Mouse (Mus musculus): ENCODE results near the gene Ruvbl2. TPM values are rescaled to one million over a fixed set of nuclear protein-coding genes. Genes with fewer than 3 reads are reported as not detected.
"Not testable (repeated sequence)": the region's sequence is repeated elsewhere in the genome, so short reads cannot be mapped to it uniquely, and the experiment has no call there.

Ruvbl2 gene
- total and polyA plus RNA-seq, 2 experiments from 2014 or later, result 90.8 to 129 TPM

- WGBS, result 12% methylated on average over 28 of the region's 28 CpGs
These were observed 32.5 kb downstream of the Ruvbl2 start, which contains the start of gene Kcna7 for GRCm38 (mm10) chr7:45405091-45406075. Kcna7 (plus strand) TSS chr7:45405653.

GRCm38 (mm10) chr7:45403532-45404261 lies 34.2 kb downstream of the Ruvbl2 start:
- Histone ChIP-seq H3K27me3 (ENCODE audit: insufficient read depth, low read length) (peaks cover 37% of the 10 kb centered on the region), H3K9ac (replicated peaks; ENCODE audit: low read length, poor library complexity, severe bottlenecking) (no peak overlapping the region), H3K4me2 (ENCODE audit: low read depth, low read length, poor library complexity, severe bottlenecking) (no peak overlapping the region), H3K9me3 (ENCODE audit: low read length) (no peaks in the 10 kb centered on the region), H3K36me3 (ENCODE audit: insufficient read depth, low read length) (no peaks in the 10 kb centered on the region), H3K4me1 (ENCODE audit: insufficient read depth, low read length) (no peaks in the 10 kb centered on the region), H3K27ac (ENCODE audit: low read depth, low read length) (no peak overlapping the region), H3K4me3 (ENCODE audit: low read depth, low read length) (no peak overlapping the region)
- WGBS, result 45% methylated on average over 6 of the region's 6 CpGs
- TF ChIP-seq CTCF (IDR thresholded peaks at IDR 0.05), result peak; percentile 65
- DNase-seq (ENCODE audit: low spot score) (peak; percentile 64), ATAC-seq (ENCODE audit: low FRiP score) (no peak)

More at GRCm38 (mm10) chr7:45405091-45406075, 32.5 kb downstream of the Ruvbl2 start, which contains the start of gene Kcna7:
- Histone ChIP-seq H3K27ac (ENCODE audit: low read depth, low read length) (no peak within 1 kb of the TSS), H3K27me3 (ENCODE audit: insufficient read depth, low read length) (peaks cover 54% of the 10 kb centered on the region), H3K4me3 (ENCODE audit: low read depth, low read length) (peak within 1 kb of the TSS; percentile 36), H3K36me3 (ENCODE audit: insufficient read depth, low read length) (no peaks in the 10 kb centered on the region), H3K4me1 (ENCODE audit: insufficient read depth, low read length) (no peaks in the 10 kb centered on the region), H3K4me2 (ENCODE audit: low read depth, low read length, poor library complexity, severe bottlenecking) (peak within 1 kb of the TSS; percentile 46), H3K9me3 (ENCODE audit: low read length) (no peaks in the 10 kb centered on the region), H3K9ac (replicated peaks; ENCODE audit: low read length, poor library complexity, severe bottlenecking) (no peak within 1 kb of the TSS)
- TF ChIP-seq CTCF (IDR thresholded peaks at IDR 0.05), result peak; percentile 83
- DNase-seq (ENCODE audit: low spot score) (no peak), ATAC-seq (ENCODE audit: low FRiP score) (no peak)

- H3K4me1 ChIP-seq (ENCODE audit: insufficient read depth, low read length), result no peaks in the 10 kb centered on the region
- ATAC-seq (ENCODE audit: low FRiP score) (no peak), DNase-seq (ENCODE audit: low spot score) (no peak)
- TF ChIP-seq CTCF (IDR thresholded peaks at IDR 0.05), result no peak
- no peak overlapping the region for H3K9ac ChIP-seq (replicated peaks; ENCODE audit: low read length, poor library complexity, severe bottlenecking)
- H3K4me3 ChIP-seq (ENCODE audit: low read depth, low read length), result no peak overlapping the region
- 65% methylated on average over 10 of the region's 10 CpGs for WGBS
- no peak overlapping the region for H3K4me2 ChIP-seq (ENCODE audit: low read depth, low read length, poor library complexity, severe bottlenecking)
- H3K36me3 ChIP-seq (ENCODE audit: insufficient read depth, low read length), result no peaks in the 10 kb centered on the region
- no peak overlapping the region for H3K27ac ChIP-seq (ENCODE audit: low read depth, low read length)
- no peaks in the 10 kb centered on the region for H3K9me3 ChIP-seq (ENCODE audit: low read length)
- peaks cover 17% of the 10 kb centered on the region for H3K27me3 ChIP-seq (ENCODE audit: insufficient read depth, low read length)
These were observed 36.3 kb downstream of the Ruvbl2 start for GRCm38 (mm10) chr7:45401521-45402085.

- Histone ChIP-seq H3K9me3 (ENCODE audit: low read length) (no peaks in the 10 kb centered on the region), H3K27ac (ENCODE audit: low read depth, low read length) (no peak overlapping the region), H3K36me3 (ENCODE audit: insufficient read depth, low read length) (0 out of 2 replicates have a peak, but pooled peaks cover 2% of the 10 kb centered on the region), H3K4me2 (ENCODE audit: low read depth, low read length, poor library complexity, severe bottlenecking) (no peak overlapping the region), H3K9ac (replicated peaks; ENCODE audit: low read length, poor library complexity, severe bottlenecking) (no peak overlapping the region), H3K27me3 (ENCODE audit: insufficient read depth, low read length) (no peaks in the 10 kb centered on the region; the same call in 1 of the 2 replicates), H3K4me3 (ENCODE audit: low read depth, low read length) (no peak overlapping the region), H3K4me1 (ENCODE audit: insufficient read depth, low read length) (peaks cover 8% of the 10 kb centered on the region)
- DNase-seq (ENCODE audit: low spot score) (no peak), ATAC-seq (ENCODE audit: low FRiP score) (no peak)
- WGBS, result 72% methylated on average over 2 of the region's 2 CpGs
- TF ChIP-seq CTCF (IDR thresholded peaks at IDR 0.05), result no peak
These were observed 41.1 kb downstream of the Ruvbl2 start for GRCm38 (mm10) chr7:45396787-45397186.

GRCm38 (mm10) chr7:45396337-45396775 lies 41.5 kb downstream of the Ruvbl2 start:
- not testable (repeated sequence) for H3K36me3 ChIP-seq (ENCODE audit: insufficient read depth, low read length)

More at GRCm38 (mm10) chr7:45396337-45396775, 41.5 kb downstream of the Ruvbl2 start:
- H3K9ac ChIP-seq (replicated peaks; ENCODE audit: low read length, poor library complexity, severe bottlenecking); H3K27me3 ChIP-seq (ENCODE audit: insufficient read depth, low read length); H3K4me1 ChIP-seq (ENCODE audit: insufficient read depth, low read length); DNase-seq (ENCODE audit: low spot score); H3K9me3 ChIP-seq (ENCODE audit: low read length): not testable (repeated sequence)
- Histone ChIP-seq H3K27ac (ENCODE audit: low read depth, low read length) (peak overlapping the region; percentile 78; the same call in 1 of the 2 replicates), H3K4me2 (ENCODE audit: low read depth, low read length, poor library complexity, severe bottlenecking) (peak overlapping the region; percentile 41; the same call in 1 of the 2 replicates), H3K4me3 (ENCODE audit: low read depth, low read length) (peak overlapping the region; percentile 72)
- 3% methylated on average over 3 of the region's 3 CpGs for WGBS
- ATAC-seq (ENCODE audit: low FRiP score), result peak; percentile 53
- peak; percentile 50 for TF ChIP-seq CTCF (IDR thresholded peaks at IDR 0.05)
